Mouse (Mus musculus) limb, embryonic 15.5 days (tissue): ENCODE data around the gene Trmt1. TPM values are rescaled to one million over a fixed set of nuclear protein-coding genes. Genes with fewer than 3 reads are reported as not detected.

Experiments used
- ATAC-seq: fragments of 200-750 bp; cut with Nextera tagmentation; 2 replicates; pipeline ENCODE4 v1.8.0; 2017; ENCODE audit warnings: low read depth, moderate TSS enrichment; ENCODE audit not compliant: insufficient number of reproducible peaks, low FRiP score, low TSS enrichment
- H3K27ac ChIP-seq: fragments of 300-500 bp; sonication (generic); 2 replicates; pipeline ENCODE4 v1.5.1; 2015; ENCODE audit warnings: moderate library complexity, mild to moderate bottlenecking, inconsistent platforms
- H3K27me3 ChIP-seq: fragments of 300-500 bp; sonication (generic); 2 replicates; pipeline ENCODE4 v1.6.1; 2015; ENCODE audit warnings: inconsistent platforms
- H3K36me3 ChIP-seq: fragments of 300-500 bp; sonication (generic); 2 replicates; pipeline ENCODE4 v1.6.1; 2015; ENCODE audit warnings: inconsistent platforms
- H3K4me1 ChIP-seq: fragments of 300-500 bp; sonication (generic); 2 replicates; pipeline ENCODE4 v1.6.1; 2015; ENCODE audit warnings: inconsistent platforms
- H3K4me2 ChIP-seq: fragments of 300-500 bp; sonication (generic); 2 replicates; pipeline ENCODE4 v1.6.1; 2015; ENCODE audit warnings: mild to moderate bottlenecking, inconsistent platforms
- H3K4me3 ChIP-seq: fragments of 300-500 bp; sonication (generic); 2 replicates; pipeline ENCODE4 v1.5.1; 2015; ENCODE audit warnings: mild to moderate bottlenecking, inconsistent platforms
- H3K9ac ChIP-seq: fragments of 300-500 bp; sonication (generic); 2 replicates; pipeline ENCODE4 v1.6.1; 2015; ENCODE audit warnings: inconsistent platforms
- H3K9me3 ChIP-seq: fragments of 300-500 bp; sonication (generic); 2 replicates; pipeline ENCODE4 v1.6.1; 2016; ENCODE audit warnings: inconsistent platforms
- WGBS: fragments of 180-500 bp; shearing (Covaris S2); methylation state at CpG from one replicate; pipeline ENCODE4 v1.1.7; 2015; 5-methylcytosine and 5-hydroxymethylcytosine counted together
- polyA plus RNA-seq: library from polyadenylated mRNA; unstranded; fragments of >200 nt; fragmentation: Nextera tagmentation; extraction: Ambion mirVana; gene quantifications from 2 replicates; pipeline ENCODE4 v1.2.1, GENCODE M21; 2015

Gene Trmt1
- polyA plus RNA-seq, 1 experiment from 2014 or later: 63.3 TPM

DNA sequence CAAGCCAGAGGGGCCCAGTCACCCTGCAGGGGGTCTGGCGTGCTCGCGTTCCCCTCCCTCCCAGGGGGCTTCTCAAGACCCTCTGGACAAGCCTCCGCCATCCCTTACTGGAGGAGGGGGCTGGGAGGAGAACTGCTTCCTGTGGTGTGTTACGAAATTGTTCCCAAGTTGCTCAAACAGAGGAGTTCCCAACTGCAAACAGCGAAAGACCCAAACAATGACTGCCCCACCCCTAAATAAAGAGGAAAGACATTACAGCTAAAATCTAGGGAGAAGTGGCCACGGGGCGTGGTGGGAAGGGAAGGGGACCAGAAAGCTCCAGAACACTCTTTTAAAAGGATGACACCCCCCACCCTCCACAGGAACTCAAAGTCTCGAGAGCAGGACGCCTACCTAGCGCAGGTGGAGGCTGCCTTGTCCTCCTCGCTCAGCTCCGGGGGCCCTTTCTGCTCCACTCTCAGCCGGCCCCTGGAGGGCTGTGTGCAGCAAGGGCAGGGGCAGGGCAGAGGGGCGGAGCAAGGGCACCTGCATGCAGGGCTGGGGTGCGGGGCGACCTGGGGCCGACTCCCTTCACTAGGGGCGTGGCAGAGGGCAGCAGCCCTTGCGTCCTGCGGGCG is 21.3 kb downstream of the Trmt1 start:
- H3K9me3 ChIP-seq: no peaks in the 10 kb centered on the region
- peaks cover 39% of the 10 kb centered on the region for H3K27me3 ChIP-seq
- H3K9ac ChIP-seq: no peak overlapping the region
- peak overlapping the region; percentile 9; the same call in 1 of the 2 replicates for H3K4me3 ChIP-seq
- WGBS: 24% methylated on average over 22 of the region's 22 CpGs
- peak overlapping the region; percentile 12; the same call in 1 of the 2 replicates for H3K27ac ChIP-seq
- H3K4me1 ChIP-seq: peaks cover 79% of the 10 kb centered on the region
- peaks cover 29% of the 10 kb centered on the region for H3K36me3 ChIP-seq
- H3K4me2 ChIP-seq: peak overlapping the region; percentile 8; the same call in 1 of the 2 replicates
- no peak for ATAC-seq

DNA sequence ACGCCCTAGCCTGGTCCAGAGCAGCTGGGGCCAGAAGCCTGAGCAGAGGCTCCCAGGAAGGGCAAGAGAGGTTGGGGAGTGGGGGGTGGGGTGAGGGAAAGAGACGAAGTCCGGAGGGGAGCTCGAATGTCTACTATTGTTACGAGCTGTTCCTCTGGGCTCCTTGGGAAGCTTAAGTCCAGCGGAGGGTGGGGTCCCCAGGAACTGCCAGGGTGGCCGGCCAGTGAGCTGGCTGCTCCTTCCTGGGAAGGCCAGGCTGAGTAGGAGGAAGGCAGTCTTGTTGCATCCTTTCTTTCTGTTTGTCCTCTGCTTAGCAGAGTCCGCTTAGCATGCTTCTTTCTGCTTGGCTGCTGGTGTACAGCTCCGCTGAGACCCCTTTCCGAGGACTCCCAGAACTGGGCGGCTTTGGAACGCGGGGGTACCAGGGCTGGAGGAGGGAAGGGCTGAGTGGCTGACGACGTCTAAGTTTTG is 22.0 kb downstream of the Trmt1 start:
- H3K9me3 ChIP-seq: no peaks in the 10 kb centered on the region
- WGBS: 38% methylated on average over 15 of the region's 15 CpGs
- H3K4me3 ChIP-seq: no peak overlapping the region
- H3K4me2 ChIP-seq: peak overlapping the region; percentile 15; the same call in 1 of the 2 replicates
- peaks cover 29% of the 10 kb centered on the region for H3K36me3 ChIP-seq
- H3K27me3 ChIP-seq: peaks cover 32% of the 10 kb centered on the region
- no peak for ATAC-seq
- peaks cover 81% of the 10 kb centered on the region for H3K4me1 ChIP-seq
- peak overlapping the region; percentile 12; the same call in 1 of the 2 replicates for H3K27ac ChIP-seq
- H3K9ac ChIP-seq: no peak overlapping the region

- WGBS: 21% methylated on average over 12 of the region's 12 CpGs
- no peak overlapping the region for H3K4me3 ChIP-seq
- H3K27me3 ChIP-seq: peaks cover 24% of the 10 kb centered on the region
- no peak overlapping the region for H3K4me2 ChIP-seq
- no peak overlapping the region for H3K9ac ChIP-seq
- H3K27ac ChIP-seq: peak overlapping the region; percentile 22
- 0 out of 2 replicates have a peak, but pooled peaks have one; percentile 20 for ATAC-seq
- peaks cover 31% of the 10 kb centered on the region for H3K36me3 ChIP-seq
- no peaks in the 10 kb centered on the region for H3K9me3 ChIP-seq
- H3K4me1 ChIP-seq: peaks cover 86% of the 10 kb centered on the region
Observed at GRCm38 (mm10) chr8:84708774-84709475, 22.8 kb downstream of the Trmt1 start.

DNA sequence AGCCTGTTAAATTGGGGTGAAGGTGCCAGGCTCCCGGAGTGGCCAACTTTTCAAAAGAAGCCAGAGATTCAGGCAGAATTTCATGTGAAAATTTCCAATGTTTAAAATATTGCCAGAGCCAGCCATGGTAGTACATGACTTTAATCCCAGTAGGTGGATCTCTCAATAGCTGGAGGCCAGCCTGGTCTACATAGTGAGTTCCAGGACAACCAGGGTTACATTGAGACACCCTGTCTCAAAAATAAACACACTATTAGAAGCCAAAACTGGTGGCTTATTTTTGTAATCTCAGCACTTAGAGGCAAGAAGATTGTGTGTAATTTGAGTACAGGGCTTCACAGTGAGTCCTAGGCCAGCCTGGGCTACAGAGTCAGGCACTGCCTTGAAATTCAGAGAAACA is 23.8 kb downstream of the Trmt1 start:
- Histone ChIP-seq H3K36me3 (peaks cover 29% of the 10 kb centered on the region), H3K27me3 (peaks cover 19% of the 10 kb centered on the region), H3K4me2 (no peak overlapping the region), H3K9ac (no peak overlapping the region), H3K9me3 (no peaks in the 10 kb centered on the region), H3K4me3 (no peak overlapping the region), H3K4me1 (peaks cover 88% of the 10 kb centered on the region), H3K27ac (peak overlapping the region; percentile 22)
- 86% methylated on average over 1 of the region's 1 CpGs for WGBS
- no peak for ATAC-seq

- 34% methylated on average over 3 of the region's 3 CpGs for WGBS
- H3K27ac ChIP-seq: peak overlapping the region; percentile 97
- no peaks in the 10 kb centered on the region for H3K9me3 ChIP-seq
- H3K36me3 ChIP-seq: peaks cover 37% of the 10 kb centered on the region
- peaks cover 87% of the 10 kb centered on the region for H3K4me1 ChIP-seq
- H3K9ac ChIP-seq: no peak overlapping the region
- H3K4me3 ChIP-seq: no peak overlapping the region
- H3K27me3 ChIP-seq: peaks cover 19% of the 10 kb centered on the region
- ATAC-seq: no peak
- H3K4me2 ChIP-seq: no peak overlapping the region
Observed at GRCm38 (mm10) chr8:84711312-84711711, 25.2 kb downstream of the Trmt1 start.

- ATAC-seq: peak; percentile 90
- Histone ChIP-seq H3K36me3 (peaks cover 42% of the 10 kb centered on the region), H3K27me3 (peaks cover 12% of the 10 kb centered on the region), H3K9me3 (no peaks in the 10 kb centered on the region), H3K4me1 (peaks cover 86% of the 10 kb centered on the region), H3K27ac (peak overlapping the region; percentile 97), H3K9ac (no peak overlapping the region), H3K4me2 (peak overlapping the region; percentile 30), H3K4me3 (no peak overlapping the region)
- WGBS: 10% methylated on average over 11 of the region's 11 CpGs
Observed at GRCm38 (mm10) chr8:84711933-84712758, 26.0 kb downstream of the Trmt1 start.

GRCm38 (mm10) chr8:84712759-84713120 is 26.6 kb downstream of the Trmt1 start:
- ATAC-seq: peak; percentile 72
- H3K27me3 ChIP-seq: peaks cover 6% of the 10 kb centered on the region
- peaks cover 86% of the 10 kb centered on the region for H3K4me1 ChIP-seq
- no peak overlapping the region for H3K4me3 ChIP-seq
- peak overlapping the region; percentile 97 for H3K27ac ChIP-seq
- WGBS: 12% methylated on average over 3 of the region's 3 CpGs
- 0 out of 2 replicates have a peak overlapping the region, but pooled peaks have one; percentile 2 for H3K9ac ChIP-seq
- no peaks in the 10 kb centered on the region for H3K9me3 ChIP-seq
- peaks cover 42% of the 10 kb centered on the region for H3K36me3 ChIP-seq
- 0 out of 2 replicates have a peak overlapping the region, but pooled peaks have one; percentile 7 for H3K4me2 ChIP-seq

- ATAC-seq: no peak
- Histone ChIP-seq H3K9ac (0 out of 2 replicates have a peak overlapping the region, but pooled peaks have one; percentile 2), H3K4me2 (0 out of 2 replicates have a peak overlapping the region, but pooled peaks have one; percentile 7), H3K9me3 (no peaks in the 10 kb centered on the region), H3K36me3 (peaks cover 40% of the 10 kb centered on the region), H3K4me3 (no peak overlapping the region), H3K27ac (peak overlapping the region; percentile 97), H3K4me1 (peaks cover 83% of the 10 kb centered on the region), H3K27me3 (no peaks in the 10 kb centered on the region; the same call in 1 of the 2 replicates)
- 32% methylated on average over 4 of the region's 4 CpGs for WGBS
Observed at GRCm38 (mm10) chr8:84713381-84713780, 27.3 kb downstream of the Trmt1 start.

GRCm38 (mm10) chr8:84714161-84714560 is 28.1 kb downstream of the Trmt1 start:
- Histone ChIP-seq H3K27ac (peak overlapping the region; percentile 97), H3K4me1 (peaks cover 83% of the 10 kb centered on the region), H3K9ac (no peak overlapping the region), H3K9me3 (no peaks in the 10 kb centered on the region), H3K36me3 (peaks cover 48% of the 10 kb centered on the region), H3K27me3 (no peaks in the 10 kb centered on the region; the same call in 1 of the 2 replicates), H3K4me3 (no peak overlapping the region), H3K4me2 (no peak overlapping the region)
- 61% methylated on average over 4 of the region's 4 CpGs for WGBS
- no peak for ATAC-seq

DNA sequence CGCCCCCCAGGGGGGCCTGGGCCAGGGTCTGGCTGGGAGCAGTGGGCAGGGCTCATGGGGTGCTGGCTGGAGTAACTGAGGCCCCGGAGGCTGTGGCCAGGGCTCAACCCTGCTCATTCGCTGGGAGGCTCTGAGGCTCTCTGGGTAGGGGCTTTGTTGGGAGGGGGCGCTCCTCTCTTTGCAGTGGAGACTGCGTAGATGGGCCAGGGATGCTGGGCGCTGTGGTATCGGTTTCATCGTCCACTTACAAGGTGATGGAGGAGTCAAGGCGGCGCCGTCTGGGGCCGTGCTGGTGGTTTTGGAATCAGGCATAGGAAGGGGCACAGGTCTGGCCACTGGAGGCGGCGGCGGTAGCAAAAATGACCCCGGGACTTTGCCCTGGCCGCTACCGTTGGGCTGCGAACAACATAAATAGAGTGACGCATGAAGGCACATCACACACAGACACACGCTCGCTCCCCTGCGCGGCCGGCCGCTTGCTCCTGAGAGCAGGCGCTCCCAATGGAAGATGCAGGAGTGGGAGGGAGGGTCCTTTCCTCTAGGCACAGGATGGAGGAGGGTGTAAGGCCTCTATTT is 29.9 kb downstream of the Trmt1 start:
- H3K4me2 ChIP-seq: no peak overlapping the region
- no peak for ATAC-seq
- no peaks in the 10 kb centered on the region for H3K9me3 ChIP-seq
- no peak overlapping the region for H3K9ac ChIP-seq
- H3K4me3 ChIP-seq: no peak overlapping the region
- WGBS: 17% methylated on average over 27 of the region's 27 CpGs
- peak overlapping the region; percentile 78 for H3K27ac ChIP-seq
- peaks cover 90% of the 10 kb centered on the region for H3K4me1 ChIP-seq
- H3K36me3 ChIP-seq: peaks cover 63% of the 10 kb centered on the region
- no peaks in the 10 kb centered on the region; the same call in 1 of the 2 replicates for H3K27me3 ChIP-seq

DNA sequence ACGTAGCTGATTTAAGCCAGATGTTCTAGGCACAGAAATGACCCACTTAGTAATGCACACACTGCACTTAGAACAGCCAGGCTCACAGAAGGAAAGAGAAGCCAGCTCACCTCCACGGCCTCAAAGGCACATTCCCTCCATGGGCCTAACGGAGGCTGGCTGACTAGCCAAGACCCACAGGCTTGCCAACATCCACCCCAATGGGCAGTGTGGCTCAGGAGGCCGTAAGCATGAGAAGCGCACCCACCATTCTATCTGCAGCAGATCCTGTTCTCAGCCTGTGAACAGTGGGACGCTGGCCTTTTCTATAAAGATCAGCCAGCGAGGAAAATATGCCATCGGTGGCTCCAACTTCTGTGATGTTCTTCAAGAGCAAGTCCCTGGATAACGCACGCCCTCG is 30.7 kb downstream of the Trmt1 start:
- Histone ChIP-seq H3K27ac (peak overlapping the region; percentile 77), H3K9ac (no peak overlapping the region), H3K36me3 (peaks cover 63% of the 10 kb centered on the region), H3K27me3 (no peaks in the 10 kb centered on the region; the same call in 1 of the 2 replicates), H3K9me3 (no peaks in the 10 kb centered on the region), H3K4me2 (no peak overlapping the region), H3K4me1 (peaks cover 90% of the 10 kb centered on the region), H3K4me3 (no peak overlapping the region)
- no peak for ATAC-seq
- WGBS: 58% methylated on average over 11 of the region's 11 CpGs
